Mouse (Mus musculus) intestine, embryonic 14.5 days (tissue): ENCODE measurements at regions not wholly inside any gene's neighbourhood (a gene's known extent, or its start where the extent isn't known, plus 50 kb on each side); places are given as distances from the start of the nearest gene placed in this dataset.

ENCODE experiments used
- ATAC-seq: fragments of 200-750 bp; cut with Nextera tagmentation; replicated peaks from 2 replicates; pipeline ENCODE4 v1.8.0; 2017; ENCODE audit warnings: low read depth, moderate number of reproducible peaks, moderate TSS enrichment, moderate library complexity; ENCODE audit not compliant: low FRiP score, low TSS enrichment
- DNase-seq: peaks from one replicate; pipeline ENCODE4 v3.0.0-alpha.2; 2018; ENCODE audit warnings: low spot score
- H3K27ac ChIP-seq: fragments of 300-500 bp; sonication (generic); 2 replicates; pipeline ENCODE4 v1.5.1; 2014; ENCODE audit warnings: low read depth, mild to moderate bottlenecking, control low read depth
- H3K27me3 ChIP-seq: fragments of 300-500 bp; sonication (generic); replicated peaks from 2 replicates; pipeline ENCODE4 v1.6.1; 2014; ENCODE audit warnings: low read length, control low read depth; ENCODE audit not compliant: control insufficient read depth, insufficient read depth
- H3K36me3 ChIP-seq: fragments of 300-500 bp; sonication (generic); 2 replicates; pipeline ENCODE4 v1.6.1; 2014; ENCODE audit warnings: low read length, control low read depth; ENCODE audit not compliant: control insufficient read depth, insufficient read depth
- H3K4me1 ChIP-seq: fragments of 300-500 bp; sonication (generic); replicated peaks from 2 replicates; pipeline ENCODE4 v1.6.1; 2014; ENCODE audit warnings: low read length, control low read depth, mixed read lengths; ENCODE audit not compliant: control insufficient read depth, insufficient read depth
- H3K4me2 ChIP-seq: fragments of 300-500 bp; sonication (generic); 2 replicates; pipeline ENCODE4 v1.6.1; 2014; ENCODE audit warnings: low read length
- H3K4me3 ChIP-seq: fragments of 300-500 bp; sonication (generic); 2 replicates; pipeline ENCODE4 v1.5.1; 2014; ENCODE audit warnings: low read depth, low read length, control low read depth, mixed read lengths
- H3K9ac ChIP-seq: fragments of 300-500 bp; sonication (generic); 2 replicates; pipeline ENCODE4 v1.6.1; 2014; ENCODE audit warnings: mild to moderate bottlenecking, low read length
- H3K9me3 ChIP-seq: fragments of 300-500 bp; sonication (generic); 2 replicates; pipeline ENCODE4 v1.6.1; 2016; ENCODE audit warnings: low read length, control low read depth; ENCODE audit not compliant: control insufficient read depth
- WGBS: fragments of 180-500 bp; shearing (Covaris S2); extraction: QIAGEN DNeasy Blood & Tissue Kit; methylation state at CpG from one replicate; pipeline ENCODE4 v1.1.7; 2014; 5-methylcytosine and 5-hydroxymethylcytosine counted together

- no peaks in the 10 kb centered on the region for H3K9me3 ChIP-seq
- no peaks in the 10 kb centered on the region for H3K4me1 ChIP-seq
- H3K27me3 ChIP-seq = no peaks in the 10 kb centered on the region
- no peak overlapping the region for H3K27ac ChIP-seq
- no peak overlapping the region for H3K4me2 ChIP-seq
- ATAC-seq (no peak), DNase-seq (peak; percentile 31)
- 66% methylated on average over 5 of the region's 5 CpGs for WGBS
- H3K36me3 ChIP-seq = no peaks in the 10 kb centered on the region
- H3K9ac ChIP-seq = no peak overlapping the region
- H3K4me3 ChIP-seq = no peak overlapping the region
These were observed 141.1 kb upstream of the Tbca start for GRCm38 (mm10) chr13:94647566-94647965.

- Histone ChIP-seq H3K27me3 (no peaks in the 10 kb centered on the region), H3K4me2 (no peak overlapping the region), H3K27ac (no peak overlapping the region), H3K9ac (no peak overlapping the region), H3K9me3 (no peaks in the 10 kb centered on the region), H3K36me3 (no peaks in the 10 kb centered on the region), H3K4me3 (no peak overlapping the region), H3K4me1 (no peaks in the 10 kb centered on the region)
- ATAC-seq (no peak), DNase-seq (no peak)
- 66% methylated on average over 7 of the region's 7 CpGs for WGBS
These were observed 137.8 kb upstream of the Tbca start for GRCm38 (mm10) chr13:94650951-94651350.

- Histone ChIP-seq H3K4me1 (no peaks in the 10 kb centered on the region), H3K9ac (no peak overlapping the region), H3K27ac (no peak overlapping the region), H3K4me2 (no peak overlapping the region), H3K27me3 (0 out of 2 replicates have a peak, but pooled peaks cover 4% of the 10 kb centered on the region), H3K4me3 (no peak overlapping the region), H3K36me3 (no peaks in the 10 kb centered on the region), H3K9me3 (no peaks in the 10 kb centered on the region)
- 80% methylated on average over 9 of the region's 9 CpGs for WGBS
- no peak for ATAC-seq
- DNase-seq = no peak
These were observed 121.1 kb upstream of the Tbca start for GRCm38 (mm10) chr13:94667604-94668003.

- DNase-seq (no peak), ATAC-seq (no peak)
- Histone ChIP-seq H3K27ac (no peak overlapping the region), H3K4me1 (no peaks in the 10 kb centered on the region), H3K27me3 (0 out of 2 replicates have a peak, but pooled peaks cover 4% of the 10 kb centered on the region), H3K36me3 (no peaks in the 10 kb centered on the region), H3K4me2 (no peak overlapping the region), H3K4me3 (no peak overlapping the region), H3K9ac (no peak overlapping the region), H3K9me3 (no peaks in the 10 kb centered on the region)
- WGBS = 62% methylated on average over 5 of the region's 5 CpGs
These were observed 120.4 kb upstream of the Tbca start for GRCm38 (mm10) chr13:94668276-94668675.

- Histone ChIP-seq H3K4me2 (no peak overlapping the region), H3K27ac (no peak overlapping the region), H3K9me3 (no peaks in the 10 kb centered on the region), H3K36me3 (no peaks in the 10 kb centered on the region), H3K4me1 (no peaks in the 10 kb centered on the region), H3K9ac (no peak overlapping the region), H3K27me3 (0 out of 2 replicates have a peak, but pooled peaks cover 4% of the 10 kb centered on the region), H3K4me3 (no peak overlapping the region)
- 70% methylated on average over 9 of the region's 9 CpGs for WGBS
- no peak for ATAC-seq
- no peak for DNase-seq
These were observed 119.5 kb upstream of the Tbca start for GRCm38 (mm10) chr13:94669106-94669683.

GRCm38 (mm10) chr13:94670266-94670665 lies 118.4 kb upstream of the Tbca start:
- peak; percentile 40 for DNase-seq
- no peak overlapping the region for H3K4me3 ChIP-seq
- 88% methylated on average over 11 of the region's 11 CpGs for WGBS

GRCm38 (mm10) chr13:94670961-94671360 lies 117.7 kb upstream of the Tbca start:
- DNase-seq (peak; percentile 32), ATAC-seq (no peak)
- 84% methylated on average over 8 of the region's 8 CpGs for WGBS

More at GRCm38 (mm10) chr13:94670266-94670665, 118.4 kb upstream of the Tbca start:
- no peaks in the 10 kb centered on the region for H3K36me3 ChIP-seq
- H3K27me3 ChIP-seq = 0 out of 2 replicates have a peak, but pooled peaks cover 4% of the 10 kb centered on the region
- no peak overlapping the region for H3K9ac ChIP-seq
- H3K9me3 ChIP-seq = no peaks in the 10 kb centered on the region
- H3K4me1 ChIP-seq = no peaks in the 10 kb centered on the region
- no peak overlapping the region for H3K4me2 ChIP-seq
- H3K27ac ChIP-seq = no peak overlapping the region
- no peak for ATAC-seq

GRCm38 (mm10) chr13:94680492-94681168 lies 108.1 kb upstream of the Tbca start:
- Histone ChIP-seq H3K27me3 (no peaks in the 10 kb centered on the region), H3K4me2 (no peak overlapping the region), H3K36me3 (no peaks in the 10 kb centered on the region), H3K9ac (no peak overlapping the region), H3K4me1 (no peaks in the 10 kb centered on the region), H3K9me3 (no peaks in the 10 kb centered on the region), H3K27ac (no peak overlapping the region), H3K4me3 (no peak overlapping the region)
- no peak for DNase-seq
- ATAC-seq = no peak
- WGBS = 30% methylated on average over 17 of the region's 17 CpGs

More at GRCm38 (mm10) chr13:94670961-94671360, 117.7 kb upstream of the Tbca start:
- Histone ChIP-seq H3K4me1 (no peaks in the 10 kb centered on the region), H3K9me3 (no peaks in the 10 kb centered on the region), H3K27me3 (0 out of 2 replicates have a peak, but pooled peaks cover 4% of the 10 kb centered on the region), H3K4me2 (no peak overlapping the region), H3K9ac (no peak overlapping the region), H3K4me3 (no peak overlapping the region), H3K36me3 (no peaks in the 10 kb centered on the region), H3K27ac (no peak overlapping the region)

- Histone ChIP-seq H3K27me3 (no peaks in the 10 kb centered on the region), H3K9ac (no peak overlapping the region), H3K9me3 (no peaks in the 10 kb centered on the region), H3K4me1 (no peaks in the 10 kb centered on the region), H3K4me2 (no peak overlapping the region), H3K4me3 (no peak overlapping the region), H3K36me3 (no peaks in the 10 kb centered on the region), H3K27ac (no peak overlapping the region)
- no peak for ATAC-seq
- 93% methylated on average over 13 of the region's 13 CpGs for WGBS
- DNase-seq = no peak
These were observed 107.1 kb upstream of the Tbca start for GRCm38 (mm10) chr13:94681606-94682005.
